Mouse (Mus musculus) c-Kit-positive CD71-positive TER-119-negative erythroid progenitor cells, embryonic 14.5 days (primary cell): ENCODE measurements around the gene Trim33.

Source experiments
- DNase-seq: peaks from one replicate; pipeline ENCODE4 v3.0.0-alpha.2; 2013; ENCODE audit warnings: low read depth

The Trim33 gene

GRCm38 (mm10) chr3:103361150-103361549 lies 82.1 kb downstream of the Trim33 start:
- no peak for DNase-seq

- no peak for DNase-seq
Measured at GRCm38 (mm10) chr3:103364182-103364945, 85.3 kb downstream of the Trim33 start.

- DNase-seq = no peak
Measured at GRCm38 (mm10) chr3:103367176-103367970, 88.3 kb downstream of the Trim33 start.

- DNase-seq = no peak
Measured at GRCm38 (mm10) chr3:103368731-103369130, 89.6 kb downstream of the Trim33 start.

GRCm38 (mm10) chr3:103374028-103374427 lies 94.9 kb downstream of the Trim33 start:
- DNase-seq = peak; percentile 68

- no peak for DNase-seq
Measured at GRCm38 (mm10) chr3:103375181-103375855, 96.2 kb downstream of the Trim33 start.

- no peak for DNase-seq
Measured at GRCm38 (mm10) chr3:103378018-103378417, 98.9 kb downstream of the Trim33 start.

- no peak for DNase-seq
Measured at GRCm38 (mm10) chr3:103379371-103379770, 100.3 kb downstream of the Trim33 start.

- no peak for DNase-seq
Measured at GRCm38 (mm10) chr3:103380814-103381213, 101.7 kb downstream of the Trim33 start.

- DNase-seq = no peak
Measured at GRCm38 (mm10) chr3:103381441-103381840, 102.3 kb downstream of the Trim33 start.

GRCm38 (mm10) chr3:103382872-103383567 lies 103.9 kb downstream of the Trim33 start:
- peak; percentile 92 for DNase-seq

GRCm38 (mm10) chr3:103384486-103384885 lies 105.4 kb downstream of the Trim33 start:
- DNase-seq = no peak

- no peak for DNase-seq
Measured at GRCm38 (mm10) chr3:103384949-103385348, 105.9 kb downstream of the Trim33 start.

- DNase-seq = no peak
Measured at GRCm38 (mm10) chr3:103385383-103386291, 106.5 kb downstream of the Trim33 start.

GRCm38 (mm10) chr3:103386292-103387031 lies 107.4 kb downstream of the Trim33 start:
- DNase-seq = no peak

- DNase-seq = no peak
Measured at GRCm38 (mm10) chr3:103392613-103393258, 113.6 kb downstream of the Trim33 start.

- no peak for DNase-seq
Measured at GRCm38 (mm10) chr3:103393283-103394060, 114.4 kb downstream of the Trim33 start.

- DNase-seq = no peak
Measured at GRCm38 (mm10) chr3:103394121-103394520, 115.0 kb downstream of the Trim33 start.

- no peak for DNase-seq
Measured at GRCm38 (mm10) chr3:103397523-103397922, 118.4 kb downstream of the Trim33 start.
